ENCODE assay signal across 19 mouse cellular contexts in genomic region chr6:67115505-67116303, GRCm38 (mm10).
A peak's percentile ranks its signal among the peaks of the same experiment; 100 is the strongest.
DNase-seq lines count a peak whose midpoint lies in the region; ATAC-seq and TF ChIP-seq lines count a peak whose summit lies in the region.
"Had no signal": no experiment of that assay in that cellular context is flagged by ENCODE, and none has a peak within 500 bp of the region (broad histone marks: within the 10 kb centered on the region; RNA-seq: fewer than 3 reads in every experiment).

No protein-coding gene starts in this region.

- peak; percentile 41 for DNase-seq in heart, embryonic 10.5 days (ENCODE audit: low spot score)
- DNase-seq in heart, adult 9 months (ENCODE audit: low spot score in 2 of 2) = no peak
- no peak for DNase-seq in lung, postnatal 25 days (ENCODE audit: low spot score)
- peak; percentile 56 for DNase-seq in adipocyte (ENCODE audit: low spot score)
- DNase-seq in right cerebral cortex, adult 2 months (ENCODE audit: low spot score in 2 of 2) = no peak
- DNase-seq: adrenal gland, adult 8-10 months; cerebellum, adult 9-10 months; gastrocnemius, postnatal 36 days; kidney, adult 2 months; spleen, adult 18-20 months had no signal

- no peaks in the 10 kb centered on the region; the same call in none of the 2 replicates for H3K4me1 ChIP-seq in heart, embryonic 10.5 days
- H3K4me1 ChIP-seq in lung, embryonic 15.5 days = peaks cover 4% of the 10 kb centered on the region; the same call in 1 of the 2 replicates
- H3K4me1 ChIP-seq in ES-Bruce4 (ENCODE audit: control insufficient read depth, insufficient read depth, low read length) = peaks cover 4% of the 10 kb centered on the region
- H3K4me1 ChIP-seq in intestine, embryonic 15.5 days (replicated peaks) = peaks cover 11% of the 10 kb centered on the region; the same call in 1 of the 2 replicates

- no peak overlapping the region for H3K4me2 ChIP-seq in lung, embryonic 15.5 days
- no peak overlapping the region for H3K4me2 ChIP-seq in intestine, embryonic 15.5 days (replicated peaks)
- H3K4me2 ChIP-seq: embryonic facial prominence, embryonic 13.5 days; liver, embryonic 15.5 days; neural tube, embryonic 12.5 days; stomach, embryonic 15.5 days had no signal

- WGBS in heart, embryonic 10.5 days = 62% methylated on average over 1 of the region's 1 CpGs
- 39% methylated on average over 1 of the region's 1 CpGs for WGBS in lung, embryonic 15.5 days
- WGBS in intestine, embryonic 15.5 days = 61% methylated on average over 1 of the region's 1 CpGs

- H3K9ac ChIP-seq in lung, embryonic 15.5 days = no peak overlapping the region
- H3K9ac ChIP-seq in ES-Bruce4 (ENCODE audit: low read depth, poor library complexity, severe bottlenecking) = 0 out of 2 replicates have a peak overlapping the region, but pooled peaks have one; percentile 44
- no peak overlapping the region for H3K9ac ChIP-seq in intestine, embryonic 15.5 days
- H3K9ac ChIP-seq: embryonic facial prominence, embryonic 13.5 days; liver, embryonic 15.5 days; neural tube, embryonic 12.5 days; stomach, embryonic 15.5 days had no signal

- TF ChIP-seq CTCF in ES-Bruce4 (IDR thresholded peaks at IDR 0.05; ENCODE audit: low read depth, low read length) = no peak

- H3K36me3 ChIP-seq in heart, embryonic 10.5 days = no peaks in the 10 kb centered on the region
- no peaks in the 10 kb centered on the region for H3K36me3 ChIP-seq in lung, embryonic 15.5 days
- no peaks in the 10 kb centered on the region for H3K36me3 ChIP-seq in ES-Bruce4 (ENCODE audit: control insufficient read depth, insufficient read depth, low read length, poor library complexity, severe bottlenecking)
- no peaks in the 10 kb centered on the region for H3K36me3 ChIP-seq in intestine, embryonic 15.5 days
- H3K36me3 ChIP-seq: embryonic facial prominence, embryonic 13.5 days; G1E; liver, embryonic 15.5 days; neural tube, embryonic 12.5 days; stomach, embryonic 15.5 days had no signal

- no peak for TF ChIP-seq EP300 in ES-Bruce4 (IDR thresholded peaks at IDR 0.05; ENCODE audit: insufficient read depth, low read depth, low read length)

- peak; percentile 50; the same call in 1 of the 2 replicates for ATAC-seq in lung, embryonic 15.5 days (ENCODE audit: borderline replicate concordance, extremely low read depth, low FRiP score, low TSS enrichment)
- ATAC-seq in intestine, embryonic 15.5 days = no peak

- H3K4me3 ChIP-seq in heart, embryonic 10.5 days = no peak overlapping the region
- H3K4me3 ChIP-seq in lung, embryonic 15.5 days = no peak overlapping the region
- H3K4me3 ChIP-seq in ES-Bruce4 (ENCODE audit: low read depth, low read length) = no peak overlapping the region
- no peak overlapping the region for H3K4me3 ChIP-seq in intestine, embryonic 15.5 days (replicated peaks)
- H3K4me3 ChIP-seq: embryonic facial prominence, embryonic 13.5 days; liver, embryonic 15.5 days; neural tube, embryonic 12.5 days; stomach, embryonic 15.5 days had no signal

- H3K9me3 ChIP-seq in heart, embryonic 10.5 days = no peaks in the 10 kb centered on the region
- no peaks in the 10 kb centered on the region for H3K9me3 ChIP-seq in lung, embryonic 15.5 days
- H3K9me3 ChIP-seq in ES-Bruce4 (replicated peaks; ENCODE audit: control insufficient read depth, insufficient read depth, low read length, poor library complexity, severe bottlenecking) = no peaks in the 10 kb centered on the region
- no peaks in the 10 kb centered on the region for H3K9me3 ChIP-seq in intestine, embryonic 15.5 days
- H3K9me3 ChIP-seq: embryonic facial prominence, embryonic 13.5 days; G1E; liver, embryonic 15.5 days; neural tube, embryonic 12.5 days; stomach, embryonic 15.5 days had no signal

- no peak overlapping the region for H3K27ac ChIP-seq in heart, embryonic 10.5 days
- H3K27ac ChIP-seq in lung, embryonic 15.5 days = no peak overlapping the region; the same call in 1 of the 2 replicates
- H3K27ac ChIP-seq in ES-Bruce4 (ENCODE audit: insufficient read depth, low read length) = 0 out of 2 replicates have a peak overlapping the region, but pooled peaks have one; percentile 30
- no peak overlapping the region for H3K27ac ChIP-seq in intestine, embryonic 15.5 days
- H3K27ac ChIP-seq: embryonic facial prominence, embryonic 13.5 days; liver, embryonic 15.5 days; macrophage; neural tube, embryonic 12.5 days; stomach, embryonic 15.5 days had no signal

- peaks cover 60% of the 10 kb centered on the region for H3K27me3 ChIP-seq in heart, embryonic 10.5 days (ENCODE audit: insufficient read depth, poor library complexity, severe bottlenecking)
- no peaks in the 10 kb centered on the region; the same call in 1 of the 2 replicates for H3K27me3 ChIP-seq in lung, embryonic 15.5 days
- no peaks in the 10 kb centered on the region for H3K27me3 ChIP-seq in ES-Bruce4 (ENCODE audit: control insufficient read depth, insufficient read depth, low read length, poor library complexity, severe bottlenecking)
- H3K27me3 ChIP-seq in intestine, embryonic 15.5 days (replicated peaks) = no peaks in the 10 kb centered on the region
- H3K27me3 ChIP-seq: stomach, embryonic 15.5 days had no signal

- no peak for TF ChIP-seq POLR2A in ES-Bruce4 (IDR thresholded peaks at IDR 0.05; ENCODE audit: insufficient read depth, low read length)

Comparison
In these comparisons a context has a peak if more than half of its experiments do, and no peak if none do; other contexts are left out.
1. DNase-seq: peak in heart, embryonic 10.5 days (single experiment) and adipocyte (single experiment); none in heart, adult 9 months (0 of 2), lung, postnatal 25 days (single experiment) and right cerebral cortex, adult 2 months (0 of 2).